Mouse (Mus musculus): ENCODE results near the gene Ier2.

- TF ChIP-seq POLR2A (IDR thresholded peaks at IDR 0.05; ENCODE audit: insufficient read length, low read depth) = peak; percentile 44
- TF ChIP-seq SRF (IDR thresholded peaks at IDR 0.05; ENCODE audit: control insufficient read depth, insufficient read length, low read depth) = no peak
- TF ChIP-seq POLR2AphosphoS2 (IDR thresholded peaks at IDR 0.05; ENCODE audit: insufficient read length, low read depth) = peak; percentile 23
- TF ChIP-seq E2F4 (IDR thresholded peaks at IDR 0.05; ENCODE audit: insufficient read depth) = no peak
- TF ChIP-seq USF1 (IDR thresholded peaks at IDR 0.05; ENCODE audit: low read depth) = peak; percentile 98
- no peak for TF ChIP-seq TCF12 (IDR thresholded peaks at IDR 0.05; ENCODE audit: insufficient read depth, poor library complexity, severe bottlenecking)
- TF ChIP-seq REST (IDR thresholded peaks at IDR 0.05; ENCODE audit: insufficient read depth, insufficient read length) = no peak
- TF ChIP-seq MYOG (IDR thresholded peaks at IDR 0.05; ENCODE audit: control insufficient read depth in 1 of 3, insufficient read depth in 1 of 3, insufficient read length in 2 of 3, low read depth in 2 of 3) = no peak
These were observed 26.7 kb upstream of the Ier2 start for GRCm38 (mm10) chr8:84689091-84689915.

All from myocyte (in vitro differentiated cells).